Mouse (Mus musculus): ENCODE data around the gene Vgll2. TPM values are rescaled to one million over a fixed set of nuclear protein-coding genes. Genes with fewer than 3 reads are reported as not detected.

Gene Vgll2
- total RNA-seq (2021), result not detected
- long read RNA-seq, experiment 1, result 0 reads
- long read RNA-seq, experiment 2, result 0 reads

GRCm38 (mm10) chr10:52022413-52023212 lies at the start of gene Vgll2:
Gene Vgll2 (plus strand): TSS chr10:52022502.
- Histone ChIP-seq H3K4me3 (peak within 1 kb of the TSS; percentile 41), H3K27ac (no peak within 1 kb of the TSS)
- intact Hi-C loops (cut with DNase I), result loop anchor here (5.0 kb wide), 1 partner anchor 1125 kb away; no protein-coding TSS in a partner anchor
- no peak for TF ChIP-seq CTCF (IDR thresholded peaks at IDR 0.05)
- DNase-seq (ENCODE audit: extremely low spot score in 1 of 2, low spot score in 2 of 2), result peak; percentile 28 to 49

- TF ChIP-seq CTCF (IDR thresholded peaks at IDR 0.05), result no peak
- peak in 1 of 2 experiments; percentile 15 for DNase-seq (ENCODE audit: extremely low spot score in 1 of 2, low spot score in 2 of 2)
- Histone ChIP-seq H3K4me3 (no peak overlapping the region), H3K27ac (no peak overlapping the region)
- intact Hi-C loops (cut with DNase I), result no loop called here
Measured at GRCm38 (mm10) chr10:51975137-51975536, 47.2 kb upstream of the Vgll2 start.

GRCm38 (mm10) chr10:51975587-51975986 lies 46.7 kb upstream of the Vgll2 start:
- TF ChIP-seq CTCF (IDR thresholded peaks at IDR 0.05), result no peak
- intact Hi-C loops (cut with DNase I), result no loop called here
- Histone ChIP-seq H3K4me3 (no peak overlapping the region), H3K27ac (no peak overlapping the region)
- DNase-seq (ENCODE audit: extremely low spot score in 1 of 2, low spot score in 2 of 2), result no peak

DNA sequence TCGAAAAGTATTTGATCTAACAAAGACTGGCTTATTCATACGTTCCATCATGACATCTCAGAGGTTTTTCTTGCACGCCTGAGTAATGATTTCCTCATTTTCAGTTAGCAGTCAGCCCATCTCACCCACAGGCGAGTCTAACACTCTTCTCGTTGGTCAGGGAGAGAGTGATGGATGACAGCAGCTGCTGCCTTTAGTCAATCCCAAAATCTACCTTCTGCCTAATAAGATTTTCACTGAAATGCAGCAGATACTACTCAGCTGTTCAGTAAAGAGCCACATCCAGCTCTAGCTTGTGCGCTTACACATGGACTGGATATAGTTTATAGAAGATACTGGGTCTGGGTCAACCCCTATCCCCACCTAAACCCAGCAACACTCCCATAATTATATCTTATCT lies 40.7 kb upstream of the Vgll2 start:
- H3K4me3 ChIP-seq, result no peak overlapping the region
- no peak for TF ChIP-seq CTCF (IDR thresholded peaks at IDR 0.05)
- H3K27ac ChIP-seq, result no peak overlapping the region
- no peak for DNase-seq (ENCODE audit: extremely low spot score in 1 of 2, low spot score in 2 of 2)
- intact Hi-C loops (cut with DNase I), result no loop called here

DNA sequence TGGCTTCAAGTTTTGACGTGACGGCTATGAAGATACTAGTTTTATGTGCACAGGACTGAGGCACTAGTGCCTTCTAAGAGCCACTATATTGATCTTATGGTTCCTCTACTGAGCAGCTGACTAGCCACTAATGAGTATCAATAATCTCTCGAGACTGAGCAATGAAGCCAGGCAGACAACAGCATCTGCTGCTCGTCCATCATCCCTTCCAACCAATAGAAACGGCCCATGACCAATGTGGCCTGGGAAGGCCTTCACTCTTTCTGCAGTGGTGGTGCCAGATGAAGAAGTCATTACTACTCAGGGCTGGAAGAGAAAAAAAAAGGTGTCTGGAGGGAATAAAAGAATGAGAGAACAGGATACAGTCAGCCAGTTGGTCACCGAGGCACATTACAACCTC lies 39.9 kb upstream of the Vgll2 start:
- no peak overlapping the region for H3K27ac ChIP-seq
- no peak for DNase-seq (ENCODE audit: extremely low spot score in 1 of 2, low spot score in 2 of 2)
- no peak overlapping the region for H3K4me3 ChIP-seq
- intact Hi-C loops (cut with DNase I), result no loop called here
- TF ChIP-seq CTCF (IDR thresholded peaks at IDR 0.05), result no peak

DNA sequence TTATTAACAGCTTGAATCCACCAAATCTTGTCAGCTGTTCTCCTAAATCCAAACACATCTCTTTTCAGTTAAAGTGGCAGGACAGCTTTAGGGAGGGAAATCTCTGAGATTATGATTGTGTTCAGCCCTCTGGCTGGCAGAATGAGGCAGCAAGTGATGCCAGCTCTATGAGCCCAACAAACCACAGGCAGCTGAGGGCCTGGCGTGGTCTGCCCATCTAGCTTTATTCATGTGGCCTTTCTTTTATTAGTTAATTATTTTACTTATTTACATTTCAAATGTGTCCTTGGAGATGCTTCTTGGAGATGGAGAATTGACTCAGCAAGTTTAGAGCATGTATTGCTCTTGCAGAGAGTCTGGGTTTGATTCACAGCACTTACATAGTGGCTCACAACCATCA lies 3.8 kb upstream of the Vgll2 start:
- no peak for TF ChIP-seq CTCF (IDR thresholded peaks at IDR 0.05)
- intact Hi-C loops (cut with DNase I), result no loop called here
- no peak overlapping the region for H3K4me3 ChIP-seq
- DNase-seq (ENCODE audit: extremely low spot score in 1 of 2, low spot score in 2 of 2), result no peak
- H3K27ac ChIP-seq, result no peak overlapping the region

GRCm38 (mm10) chr10:52021231-52021630 lies 1.1 kb upstream of the Vgll2 start:
- no peak for DNase-seq (ENCODE audit: extremely low spot score in 1 of 2, low spot score in 2 of 2)
- no peak overlapping the region for H3K27ac ChIP-seq
- no peak overlapping the region for H3K4me3 ChIP-seq
- intact Hi-C loops (cut with DNase I), result loop anchor here (5.0 kb wide), 1 partner anchor 1124 kb away; no protein-coding TSS in a partner anchor
- TF ChIP-seq CTCF (IDR thresholded peaks at IDR 0.05), result no peak

GRCm38 (mm10) chr10:52021736-52022394 lies 437 bp upstream of the Vgll2 start:
- intact Hi-C loops (cut with DNase I), result loop anchor here (5.0 kb wide), 1 partner anchor 1125 kb away; no protein-coding TSS in a partner anchor
- TF ChIP-seq CTCF (IDR thresholded peaks at IDR 0.05), result no peak
- DNase-seq (ENCODE audit: extremely low spot score in 1 of 2, low spot score in 2 of 2), result no peak
- H3K27ac ChIP-seq, result no peak overlapping the region
- no peak overlapping the region for H3K4me3 ChIP-seq

- DNase-seq (ENCODE audit: extremely low spot score in 1 of 2, low spot score in 2 of 2), result no peak
- intact Hi-C loops (cut with DNase I), result loop anchor here (5.0 kb wide), 1 partner anchor 1126 kb away; no protein-coding TSS in a partner anchor
- H3K27ac ChIP-seq, result no peak overlapping the region
- TF ChIP-seq CTCF (IDR thresholded peaks at IDR 0.05), result no peak
- no peak overlapping the region for H3K4me3 ChIP-seq
Measured at GRCm38 (mm10) chr10:52023213-52024052, 1.1 kb downstream of the Vgll2 start.

- Histone ChIP-seq H3K27ac (no peak overlapping the region), H3K4me3 (no peak overlapping the region)
- DNase-seq (ENCODE audit: extremely low spot score in 1 of 2, low spot score in 2 of 2), result no peak
- intact Hi-C loops (cut with DNase I), result loop anchor here (5.0 kb wide), 1 partner anchor 1127 kb away; no protein-coding TSS in a partner anchor
- no peak for TF ChIP-seq CTCF (IDR thresholded peaks at IDR 0.05)
Measured at GRCm38 (mm10) chr10:52024053-52024410, 1.7 kb downstream of the Vgll2 start.

- TF ChIP-seq CTCF (IDR thresholded peaks at IDR 0.05), result no peak
- no peak overlapping the region for H3K27ac ChIP-seq
- intact Hi-C loops (cut with DNase I), result no loop called here
- no peak overlapping the region for H3K4me3 ChIP-seq
- no peak for DNase-seq (ENCODE audit: extremely low spot score in 1 of 2, low spot score in 2 of 2)
Measured at GRCm38 (mm10) chr10:52025291-52025690, 3.0 kb downstream of the Vgll2 start.
